Mouse (Mus musculus) limb, embryonic 12.5 days (tissue): ENCODE measurements around the gene Lrmda. TPM values are rescaled to one million over a fixed set of nuclear protein-coding genes. Genes with fewer than 3 reads are reported as not detected.

ENCODE experiments used
- ATAC-seq: fragments of 200-750 bp; cut with Nextera tagmentation; 2 replicates; pipeline ENCODE4 v1.8.0; 2017; ENCODE audit warnings: low read depth, moderate TSS enrichment; ENCODE audit not compliant: insufficient number of reproducible peaks, insufficient read depth, low FRiP score, low TSS enrichment
- H3K27ac ChIP-seq: fragments of 300-500 bp; sonication (generic); 2 replicates; pipeline ENCODE4 v1.5.1; 2016; ENCODE audit warnings: mild to moderate bottlenecking, moderate library complexity
- H3K27me3 ChIP-seq: fragments of 300-500 bp; sonication (generic); 2 replicates; pipeline ENCODE4 v1.6.1; 2016; ENCODE audit warnings: mild to moderate bottlenecking, moderate library complexity
- H3K36me3 ChIP-seq: fragments of 300-500 bp; sonication (generic); 2 replicates; pipeline ENCODE4 v1.6.1; 2016; ENCODE audit warnings: mild to moderate bottlenecking, moderate library complexity
- H3K4me1 ChIP-seq: fragments of 300-500 bp; sonication (generic); replicated peaks from 2 replicates; pipeline ENCODE4 v1.6.1; 2016
- H3K4me2 ChIP-seq: fragments of 300-500 bp; sonication (generic); 2 replicates; pipeline ENCODE4 v1.6.1; 2016; ENCODE audit warnings: mild to moderate bottlenecking, moderate library complexity
- H3K4me3 ChIP-seq: fragments of 300-500 bp; sonication (generic); replicated peaks from 2 replicates; pipeline ENCODE4 v1.5.1; 2016; ENCODE audit warnings: mild to moderate bottlenecking
- H3K9ac ChIP-seq: fragments of 300-500 bp; sonication (generic); replicated peaks from 2 replicates; pipeline ENCODE4 v1.6.1; 2016; ENCODE audit warnings: mild to moderate bottlenecking, moderate library complexity
- H3K9me3 ChIP-seq: fragments of 300-500 bp; sonication (generic); 2 replicates; pipeline ENCODE4 v1.6.1; 2016; ENCODE audit warnings: mild to moderate bottlenecking, moderate library complexity
- WGBS: fragments of 180-500 bp; shearing (Covaris S2); methylation state at CpG from one replicate; pipeline ENCODE4 v1.1.7; 2016; 5-methylcytosine and 5-hydroxymethylcytosine counted together
- polyA plus RNA-seq: library from polyadenylated mRNA; unstranded; fragments of >200 nt; fragmentation: Nextera tagmentation; extraction: Ambion mirVana; gene quantifications from 2 replicates; pipeline ENCODE4 v1.2.1, GENCODE M21; 2016

The Lrmda gene
- polyA plus RNA-seq, 1 experiment from 2014 or later: 0.41 TPM

DNA sequence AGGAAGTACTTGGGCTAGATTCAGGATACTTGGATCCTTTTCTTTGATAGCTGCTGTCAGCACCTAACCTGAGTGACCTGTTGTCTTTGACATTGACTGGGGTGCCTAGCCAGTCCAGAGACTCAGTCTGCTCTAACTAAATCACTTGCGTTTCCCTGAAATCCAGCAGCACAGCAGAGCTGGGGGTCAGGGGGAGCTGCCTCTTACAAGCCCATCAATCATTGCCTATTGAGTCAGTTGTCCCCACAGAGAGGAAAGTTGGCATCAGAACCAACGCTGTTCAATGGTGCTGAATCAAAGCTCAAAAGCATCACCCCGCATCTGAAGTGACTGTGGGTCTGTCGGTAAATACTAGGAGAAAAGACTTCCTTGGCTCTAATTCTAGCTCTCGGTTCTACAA lies 725.2 kb downstream of the Lrmda start:
- ATAC-seq: no peak
- H3K9me3 ChIP-seq: no peaks in the 10 kb centered on the region
- WGBS: 27% methylated on average over 5 of the region's 5 CpGs
- no peak overlapping the region for H3K9ac ChIP-seq
- no peak overlapping the region for H3K4me2 ChIP-seq
- no peak overlapping the region for H3K4me3 ChIP-seq
- no peaks in the 10 kb centered on the region; the same call in none of the 2 replicates for H3K27me3 ChIP-seq
- peaks cover 10% of the 10 kb centered on the region for H3K4me1 ChIP-seq
- H3K27ac ChIP-seq: no peak overlapping the region
- H3K36me3 ChIP-seq: no peaks in the 10 kb centered on the region

DNA sequence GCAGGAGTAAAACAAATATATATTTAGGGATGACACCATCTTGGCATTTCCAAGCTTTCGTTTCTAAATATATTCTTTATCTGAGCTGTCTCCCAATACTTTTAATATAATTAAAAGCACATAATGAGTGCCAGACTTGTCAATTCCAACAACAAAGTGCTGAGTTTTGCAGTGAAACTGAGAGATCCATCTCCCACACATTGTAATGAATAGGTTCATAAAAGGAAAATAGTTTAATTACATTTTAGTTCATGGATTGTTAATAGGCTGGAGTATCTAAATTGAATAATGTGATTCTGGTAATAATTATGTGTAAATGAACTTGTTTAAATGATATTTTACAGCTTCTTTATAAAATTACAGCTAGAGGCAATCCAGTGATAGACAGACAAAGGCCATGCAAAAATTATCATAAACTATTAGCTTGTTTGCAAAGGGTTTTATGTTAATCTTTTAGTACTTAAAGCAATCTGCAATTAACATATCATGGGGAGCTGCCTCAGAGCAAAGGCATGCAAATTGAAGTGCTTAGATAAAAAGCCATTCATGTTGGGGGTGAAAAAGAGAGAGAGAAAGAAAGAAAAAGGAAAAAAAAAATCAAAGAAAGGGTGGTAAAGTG lies 725.9 kb downstream of the Lrmda start:
- Histone ChIP-seq H3K4me3 (no peak overlapping the region), H3K9ac (no peak overlapping the region), H3K27ac (no peak overlapping the region), H3K9me3 (no peaks in the 10 kb centered on the region), H3K4me1 (peaks cover 10% of the 10 kb centered on the region), H3K27me3 (no peaks in the 10 kb centered on the region; the same call in none of the 2 replicates), H3K36me3 (no peaks in the 10 kb centered on the region), H3K4me2 (no peak overlapping the region)
- no peak for ATAC-seq
- WGBS: 25% methylated on average over 1 of the region's 1 CpGs

DNA sequence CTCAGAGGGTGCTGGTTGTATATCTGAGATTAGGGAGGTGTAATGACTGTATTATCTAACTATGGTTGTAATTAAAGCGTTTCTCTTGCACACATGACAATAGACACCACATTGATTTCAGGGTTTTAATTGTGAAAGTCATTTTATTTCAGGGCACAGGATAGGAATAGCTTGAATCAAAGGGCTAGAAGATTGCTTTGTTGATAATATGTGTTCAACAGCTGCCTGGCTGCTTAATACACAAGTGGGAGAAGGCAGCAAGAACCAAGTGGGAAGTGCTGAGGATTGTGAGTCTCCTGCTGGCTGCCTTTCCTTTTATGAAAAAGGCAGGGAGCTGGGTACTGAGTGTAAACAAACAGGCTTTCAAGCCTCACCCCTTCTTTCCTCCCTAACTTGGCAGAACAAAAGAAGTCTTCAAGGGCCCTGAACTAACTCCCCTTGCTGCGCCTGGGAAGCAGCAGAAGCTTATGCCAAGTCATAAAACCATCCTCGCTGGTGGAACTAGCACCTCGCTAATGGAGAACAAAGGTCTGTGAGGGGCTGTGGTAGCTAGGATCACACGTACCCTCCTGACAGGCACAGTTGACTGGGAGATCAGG lies 726.5 kb downstream of the Lrmda start:
- H3K27me3 ChIP-seq: no peaks in the 10 kb centered on the region; the same call in none of the 2 replicates
- H3K9me3 ChIP-seq: no peaks in the 10 kb centered on the region
- H3K4me3 ChIP-seq: no peak overlapping the region
- WGBS: 9% methylated on average over 5 of the region's 5 CpGs
- H3K9ac ChIP-seq: 0 out of 2 replicates have a peak overlapping the region, but pooled peaks have one; percentile 31
- H3K4me2 ChIP-seq: no peak overlapping the region; the same call in 1 of the 2 replicates
- H3K27ac ChIP-seq: peak overlapping the region; percentile 51; the same call in 1 of the 2 replicates
- no peak for ATAC-seq
- H3K4me1 ChIP-seq: peaks cover 10% of the 10 kb centered on the region
- H3K36me3 ChIP-seq: no peaks in the 10 kb centered on the region

DNA sequence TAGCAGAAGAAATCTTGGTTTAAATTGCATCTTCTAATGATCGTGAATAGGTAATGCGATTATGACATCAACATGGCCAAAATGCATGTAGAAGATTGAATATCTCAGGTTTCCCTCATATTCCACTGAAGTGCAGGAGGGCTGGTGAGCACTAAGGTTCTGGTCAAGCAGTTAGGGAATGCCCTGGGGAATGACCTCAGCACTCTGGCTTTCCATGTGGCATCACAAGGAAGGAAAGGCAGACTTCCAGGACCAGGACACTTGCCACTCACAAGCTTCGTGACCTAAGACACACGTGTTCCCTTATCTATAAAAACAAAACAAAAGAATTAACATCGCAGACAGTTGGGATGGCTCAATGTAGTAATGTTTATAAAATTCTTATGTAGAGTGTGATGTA lies 728.3 kb downstream of the Lrmda start:
- Histone ChIP-seq H3K36me3 (no peaks in the 10 kb centered on the region), H3K27ac (no peak overlapping the region), H3K27me3 (no peaks in the 10 kb centered on the region; the same call in none of the 2 replicates), H3K9ac (no peak overlapping the region), H3K9me3 (no peaks in the 10 kb centered on the region), H3K4me3 (no peak overlapping the region), H3K4me2 (no peak overlapping the region), H3K4me1 (peaks cover 10% of the 10 kb centered on the region)
- WGBS: 93% methylated on average over 5 of the region's 5 CpGs
- ATAC-seq: no peak

GRCm38 (mm10) chr14:22750409-22750808 lies 730.9 kb downstream of the Lrmda start:
- Histone ChIP-seq H3K36me3 (no peaks in the 10 kb centered on the region), H3K9me3 (no peaks in the 10 kb centered on the region), H3K4me1 (peaks cover 10% of the 10 kb centered on the region), H3K27me3 (no peaks in the 10 kb centered on the region; the same call in none of the 2 replicates), H3K27ac (no peak overlapping the region), H3K4me2 (no peak overlapping the region), H3K9ac (no peak overlapping the region), H3K4me3 (no peak overlapping the region)
- ATAC-seq: no peak

DNA sequence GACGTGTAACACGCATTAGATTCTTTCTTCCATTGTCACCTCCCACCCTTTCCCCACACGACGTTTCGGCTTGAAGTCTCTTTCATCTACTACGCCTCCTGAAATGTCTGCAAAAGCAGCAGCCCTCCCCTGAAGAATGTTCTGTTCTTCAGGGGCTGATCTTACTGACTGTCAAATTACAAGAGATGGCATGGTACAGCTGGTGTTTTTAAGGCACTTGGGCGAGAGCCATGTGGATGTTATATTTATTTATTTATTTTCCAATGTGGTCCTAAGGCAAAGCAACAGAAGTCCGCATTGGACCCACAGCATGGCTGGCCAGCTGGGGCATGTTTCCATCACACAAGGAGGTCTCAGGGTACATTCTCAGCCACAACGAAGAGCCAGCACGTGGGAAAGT lies 731.8 kb downstream of the Lrmda start:
- WGBS: 77% methylated on average over 10 of the region's 10 CpGs
- Histone ChIP-seq H3K9me3 (no peaks in the 10 kb centered on the region), H3K27me3 (no peaks in the 10 kb centered on the region; the same call in none of the 2 replicates), H3K27ac (no peak overlapping the region), H3K9ac (no peak overlapping the region), H3K4me3 (no peak overlapping the region), H3K4me2 (no peak overlapping the region), H3K4me1 (peaks cover 2% of the 10 kb centered on the region), H3K36me3 (no peaks in the 10 kb centered on the region)
- ATAC-seq: no peak

GRCm38 (mm10) chr14:22754633-22755032 lies 735.1 kb downstream of the Lrmda start:
- Histone ChIP-seq H3K36me3 (no peaks in the 10 kb centered on the region), H3K4me2 (no peak overlapping the region), H3K9me3 (no peaks in the 10 kb centered on the region), H3K27me3 (no peaks in the 10 kb centered on the region), H3K27ac (no peak overlapping the region), H3K4me1 (peaks cover 7% of the 10 kb centered on the region; the same call in 1 of the 2 replicates), H3K4me3 (no peak overlapping the region), H3K9ac (no peak overlapping the region)
- no peak for ATAC-seq
- 87% methylated on average over 5 of the region's 5 CpGs for WGBS

DNA sequence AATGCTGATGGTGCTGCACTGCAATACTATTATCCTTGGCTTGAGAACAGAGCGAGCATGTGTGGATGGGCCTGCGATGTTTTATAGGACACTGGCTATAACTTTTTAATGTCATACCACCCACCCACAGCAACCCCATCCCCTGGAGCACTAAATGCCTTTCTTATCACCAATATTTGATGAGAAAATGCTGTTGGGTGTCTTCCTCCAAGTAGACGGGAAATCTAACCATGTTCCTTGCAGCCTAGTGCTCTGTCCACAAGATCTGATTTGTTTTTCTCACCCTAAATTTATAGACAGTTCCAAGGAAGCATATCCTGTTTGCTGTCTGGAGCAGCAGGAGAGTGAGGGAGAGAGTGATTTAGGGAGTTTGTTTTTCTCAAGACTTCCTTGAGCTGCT lies 738.0 kb downstream of the Lrmda start:
- 82% methylated on average over 3 of the region's 3 CpGs for WGBS
- H3K27ac ChIP-seq: no peak overlapping the region
- H3K4me3 ChIP-seq: no peak overlapping the region
- H3K4me2 ChIP-seq: no peak overlapping the region
- H3K9me3 ChIP-seq: no peaks in the 10 kb centered on the region
- no peaks in the 10 kb centered on the region for H3K36me3 ChIP-seq
- peaks cover 12% of the 10 kb centered on the region; the same call in 1 of the 2 replicates for H3K4me1 ChIP-seq
- H3K9ac ChIP-seq: no peak overlapping the region
- no peaks in the 10 kb centered on the region for H3K27me3 ChIP-seq
- ATAC-seq: no peak

- Histone ChIP-seq H3K4me2 (no peak overlapping the region), H3K27me3 (no peaks in the 10 kb centered on the region), H3K9ac (no peak overlapping the region), H3K27ac (no peak overlapping the region), H3K4me1 (peaks cover 12% of the 10 kb centered on the region; the same call in 1 of the 2 replicates), H3K9me3 (no peaks in the 10 kb centered on the region), H3K36me3 (no peaks in the 10 kb centered on the region), H3K4me3 (no peak overlapping the region)
- ATAC-seq: no peak
- 12% methylated on average over 2 of the region's 2 CpGs for WGBS
These were observed 739.7 kb downstream of the Lrmda start for GRCm38 (mm10) chr14:22759216-22759615.

GRCm38 (mm10) chr14:22759673-22760072 lies 740.2 kb downstream of the Lrmda start:
- H3K9me3 ChIP-seq: no peaks in the 10 kb centered on the region
- H3K4me2 ChIP-seq: no peak overlapping the region
- H3K27ac ChIP-seq: no peak overlapping the region
- ATAC-seq: no peak
- peaks cover 12% of the 10 kb centered on the region; the same call in 1 of the 2 replicates for H3K4me1 ChIP-seq
- H3K27me3 ChIP-seq: no peaks in the 10 kb centered on the region
- H3K36me3 ChIP-seq: no peaks in the 10 kb centered on the region
- H3K9ac ChIP-seq: no peak overlapping the region
- no peak overlapping the region for H3K4me3 ChIP-seq

- H3K9me3 ChIP-seq: no peaks in the 10 kb centered on the region
- H3K4me3 ChIP-seq: no peak overlapping the region
- H3K27me3 ChIP-seq: no peaks in the 10 kb centered on the region
- no peak overlapping the region for H3K9ac ChIP-seq
- H3K36me3 ChIP-seq: no peaks in the 10 kb centered on the region
- no peak overlapping the region for H3K4me2 ChIP-seq
- no peak overlapping the region for H3K27ac ChIP-seq
- H3K4me1 ChIP-seq: peaks cover 12% of the 10 kb centered on the region; the same call in 1 of the 2 replicates
- no peak for ATAC-seq
- WGBS: 26% methylated on average over 7 of the region's 7 CpGs
These were observed 740.9 kb downstream of the Lrmda start for GRCm38 (mm10) chr14:22760241-22761039.
